Mouse (Mus musculus): ENCODE results near the gene Uckl1. TPM values are rescaled to one million over a fixed set of nuclear protein-coding genes. Genes with fewer than 3 reads are reported as not detected.

The Uckl1 gene
- polyA plus RNA-seq, 1 experiment from 2014 or later = 55.7 TPM

DNA sequence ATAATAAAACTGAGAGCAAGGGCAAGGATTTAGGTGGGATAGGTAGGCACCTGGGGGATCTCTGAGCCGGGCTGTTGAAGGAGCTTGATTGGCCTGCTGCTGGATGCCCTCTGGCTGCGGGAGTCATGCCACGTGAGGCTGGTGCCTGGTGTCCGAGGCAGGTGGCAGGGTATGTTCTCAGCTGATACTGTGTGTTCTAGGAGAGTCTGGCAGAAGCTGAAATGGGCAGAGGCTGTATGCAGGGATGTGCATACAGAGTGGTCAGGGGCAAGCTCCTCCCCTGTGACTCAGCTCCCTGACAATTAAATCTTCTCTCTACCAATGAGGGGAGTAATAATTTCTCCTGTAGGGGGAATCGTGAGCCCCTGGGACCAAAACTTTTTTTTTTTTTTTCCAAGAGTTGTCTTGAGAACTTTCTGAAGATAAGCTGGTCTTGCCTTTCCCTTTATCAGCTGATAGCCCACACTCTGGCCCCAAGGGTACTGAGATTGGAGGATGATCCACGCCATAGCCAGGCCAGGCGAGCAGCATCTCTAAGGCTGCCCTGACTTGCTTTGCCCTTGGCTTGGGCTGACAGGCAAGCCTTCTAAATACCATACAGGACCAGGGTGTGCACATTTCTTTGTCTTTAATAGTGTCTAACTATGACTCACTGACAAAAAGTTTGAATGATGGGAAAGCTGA, 12.8 kb upstream of the Uckl1 start:
- H3K9me3 ChIP-seq (replicated peaks) = no peaks in the 10 kb centered on the region
- H3K4me3 ChIP-seq (replicated peaks) = no peak overlapping the region
- WGBS = 61% methylated on average over 7 of the region's 7 CpGs
- H3K27me3 ChIP-seq = peaks cover 16% of the 10 kb centered on the region
- no peaks in the 10 kb centered on the region for H3K36me3 ChIP-seq
- ATAC-seq (ENCODE audit: insufficient number of reproducible peaks, low FRiP score, low TSS enrichment, low read depth) = no peak
- H3K4me1 ChIP-seq = peaks cover 28% of the 10 kb centered on the region
- no peak overlapping the region for H3K27ac ChIP-seq (replicated peaks)
- H3K4me2 ChIP-seq (replicated peaks) = no peak overlapping the region
- H3K9ac ChIP-seq = no peak overlapping the region

DNA sequence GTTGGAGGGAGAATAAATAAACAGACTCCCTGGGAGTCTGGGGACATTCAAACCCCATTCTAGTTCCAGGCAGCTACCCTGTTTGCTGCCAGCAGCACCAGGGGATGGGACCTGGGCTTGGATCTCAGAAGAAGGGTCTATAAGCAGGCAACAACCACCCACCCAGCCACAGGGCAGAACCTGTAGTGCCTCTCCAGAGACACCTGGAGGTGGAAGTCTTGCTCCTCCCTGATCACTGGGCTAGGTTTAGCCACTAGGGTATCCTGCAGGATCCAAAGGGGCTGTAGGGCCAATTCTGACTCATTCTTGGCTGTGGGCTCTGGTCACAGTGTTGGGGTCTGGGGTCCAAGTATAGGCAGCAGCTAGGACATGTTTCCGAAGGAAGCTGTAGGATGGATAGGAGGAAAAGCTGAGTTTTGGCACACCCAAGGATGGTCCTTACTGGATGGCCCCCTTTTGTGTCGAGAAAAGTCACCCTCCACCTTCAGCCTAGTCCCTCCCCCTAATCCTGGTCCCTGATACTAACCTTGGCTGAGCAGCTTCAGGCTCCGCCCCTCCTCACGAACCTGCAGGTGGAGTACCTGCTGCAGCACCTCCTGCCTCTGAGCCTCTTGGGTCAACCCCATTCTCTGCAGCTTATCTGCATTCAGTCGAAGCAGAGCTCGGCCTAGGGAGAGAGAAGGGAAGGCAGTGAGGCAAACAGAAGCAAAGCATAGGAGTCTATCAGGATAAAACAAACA, 11.7 kb upstream of the Uckl1 start:
- Histone ChIP-seq H3K4me2 (replicated peaks) (no peak overlapping the region), H3K9ac (no peak overlapping the region), H3K9me3 (replicated peaks) (no peaks in the 10 kb centered on the region), H3K27me3 (peaks cover 16% of the 10 kb centered on the region), H3K4me3 (replicated peaks) (no peak overlapping the region), H3K27ac (replicated peaks) (no peak overlapping the region), H3K36me3 (no peaks in the 10 kb centered on the region), H3K4me1 (peaks cover 24% of the 10 kb centered on the region)
- WGBS = 47% methylated on average over 6 of the region's 6 CpGs
- ATAC-seq (ENCODE audit: insufficient number of reproducible peaks, low FRiP score, low TSS enrichment, low read depth) = no peak

DNA sequence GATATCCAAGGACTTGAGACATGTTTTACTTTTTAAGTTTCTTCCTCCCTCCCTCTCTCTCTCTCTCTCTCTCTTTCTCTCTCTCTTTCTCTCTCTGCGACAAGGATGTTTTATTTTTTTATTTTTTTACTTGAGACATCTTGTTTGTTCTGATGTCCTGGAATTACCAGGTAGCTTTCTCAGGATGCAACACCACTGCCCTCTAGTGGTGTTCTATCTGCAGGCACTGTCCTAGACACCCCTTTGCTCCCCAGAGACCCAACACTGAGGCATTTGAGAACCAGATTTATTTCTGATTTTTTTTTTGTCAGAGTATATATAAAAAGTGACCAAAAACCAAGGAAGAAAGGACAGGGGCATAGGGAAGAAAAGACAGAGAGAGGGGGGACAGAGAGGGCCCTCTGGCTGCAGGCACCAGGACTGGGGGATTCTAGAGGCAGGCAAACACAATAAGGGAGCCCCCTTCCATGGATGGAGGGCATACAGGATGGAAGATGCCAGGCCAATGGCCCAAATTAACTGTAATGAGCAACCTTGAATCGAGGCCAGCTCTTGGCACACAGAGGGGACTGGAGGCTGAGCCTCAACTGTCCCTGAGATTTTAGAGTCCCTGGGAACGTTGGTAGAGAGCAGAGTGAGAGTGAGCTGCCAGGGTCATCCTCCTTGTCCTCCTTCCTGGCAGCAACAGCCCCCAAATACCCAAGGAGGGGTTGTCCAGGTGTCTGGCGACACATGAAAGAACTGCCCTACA, 10.4 kb upstream of the Uckl1 start:
- H3K4me1 ChIP-seq = peaks cover 25% of the 10 kb centered on the region
- no peak overlapping the region for H3K4me2 ChIP-seq (replicated peaks)
- no peaks in the 10 kb centered on the region for H3K9me3 ChIP-seq (replicated peaks)
- peaks cover 13% of the 10 kb centered on the region for H3K27me3 ChIP-seq
- H3K4me3 ChIP-seq (replicated peaks) = no peak overlapping the region
- H3K36me3 ChIP-seq = peaks cover 7% of the 10 kb centered on the region
- no peak overlapping the region for H3K27ac ChIP-seq (replicated peaks)
- 66% methylated on average over 4 of the region's 4 CpGs for WGBS
- H3K9ac ChIP-seq = no peak overlapping the region
- no peak for ATAC-seq (ENCODE audit: insufficient number of reproducible peaks, low FRiP score, low TSS enrichment, low read depth)

DNA sequence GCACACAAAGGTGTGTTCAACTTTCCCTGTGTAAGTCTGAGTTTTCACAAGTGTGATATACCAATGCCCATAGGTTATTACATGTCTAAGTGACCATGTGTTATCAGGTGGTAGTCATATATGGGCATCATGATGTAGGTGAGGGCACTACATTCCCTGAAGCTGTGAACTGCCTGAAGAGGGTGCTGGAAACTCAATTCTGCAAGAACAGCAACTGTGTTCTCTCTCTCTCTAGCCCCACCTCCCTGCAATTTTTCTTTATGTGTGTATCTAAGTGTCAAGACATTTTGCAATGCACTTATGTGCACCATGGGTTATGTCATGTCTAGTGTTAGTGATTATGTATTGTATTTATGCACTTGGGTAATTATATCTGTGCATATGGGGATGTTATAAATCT, 9.2 kb upstream of the Uckl1 start:
- H3K4me2 ChIP-seq (replicated peaks) = no peak overlapping the region
- H3K27me3 ChIP-seq = peaks cover 6% of the 10 kb centered on the region; the same call in 1 of the 2 replicates
- H3K27ac ChIP-seq (replicated peaks) = no peak overlapping the region
- peaks cover 23% of the 10 kb centered on the region for H3K4me1 ChIP-seq
- no peaks in the 10 kb centered on the region for H3K9me3 ChIP-seq (replicated peaks)
- ATAC-seq (ENCODE audit: insufficient number of reproducible peaks, low FRiP score, low TSS enrichment, low read depth) = no peak
- H3K36me3 ChIP-seq = peaks cover 18% of the 10 kb centered on the region
- H3K9ac ChIP-seq = no peak overlapping the region
- no peak overlapping the region for H3K4me3 ChIP-seq (replicated peaks)

DNA sequence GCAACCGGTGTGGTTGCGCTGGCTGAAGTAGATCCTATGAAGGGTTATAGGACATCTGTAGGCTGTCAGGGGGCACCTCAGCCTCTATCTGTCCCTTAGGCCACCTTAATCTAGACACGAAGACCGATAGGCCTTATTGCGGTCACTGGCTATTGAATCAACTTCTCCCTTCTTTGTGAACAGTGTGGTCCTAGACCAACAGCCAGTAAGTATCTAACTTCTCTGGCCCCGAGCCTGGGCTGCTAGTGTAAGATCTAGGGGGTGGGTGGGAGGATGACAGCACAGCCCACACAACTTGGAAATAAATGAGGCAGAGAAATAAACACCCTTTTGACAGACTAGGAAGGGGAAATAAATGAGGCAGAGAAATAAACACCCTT, 8.3 kb upstream of the Uckl1 start:
- Histone ChIP-seq H3K27ac (replicated peaks) (peak overlapping the region; percentile 89), H3K4me3 (replicated peaks) (peak overlapping the region; percentile 99), H3K27me3 (no peaks in the 10 kb centered on the region), H3K9ac (peak overlapping the region; percentile 94), H3K4me2 (replicated peaks) (peak overlapping the region; percentile 80), H3K4me1 (peaks cover 16% of the 10 kb centered on the region), H3K36me3 (peaks cover 27% of the 10 kb centered on the region), H3K9me3 (replicated peaks) (no peaks in the 10 kb centered on the region)
- 3% methylated on average over 6 of the region's 6 CpGs for WGBS
- peak; percentile 16; the same call in 1 of the 2 replicates for ATAC-seq (ENCODE audit: insufficient number of reproducible peaks, low FRiP score, low TSS enrichment, low read depth)

DNA sequence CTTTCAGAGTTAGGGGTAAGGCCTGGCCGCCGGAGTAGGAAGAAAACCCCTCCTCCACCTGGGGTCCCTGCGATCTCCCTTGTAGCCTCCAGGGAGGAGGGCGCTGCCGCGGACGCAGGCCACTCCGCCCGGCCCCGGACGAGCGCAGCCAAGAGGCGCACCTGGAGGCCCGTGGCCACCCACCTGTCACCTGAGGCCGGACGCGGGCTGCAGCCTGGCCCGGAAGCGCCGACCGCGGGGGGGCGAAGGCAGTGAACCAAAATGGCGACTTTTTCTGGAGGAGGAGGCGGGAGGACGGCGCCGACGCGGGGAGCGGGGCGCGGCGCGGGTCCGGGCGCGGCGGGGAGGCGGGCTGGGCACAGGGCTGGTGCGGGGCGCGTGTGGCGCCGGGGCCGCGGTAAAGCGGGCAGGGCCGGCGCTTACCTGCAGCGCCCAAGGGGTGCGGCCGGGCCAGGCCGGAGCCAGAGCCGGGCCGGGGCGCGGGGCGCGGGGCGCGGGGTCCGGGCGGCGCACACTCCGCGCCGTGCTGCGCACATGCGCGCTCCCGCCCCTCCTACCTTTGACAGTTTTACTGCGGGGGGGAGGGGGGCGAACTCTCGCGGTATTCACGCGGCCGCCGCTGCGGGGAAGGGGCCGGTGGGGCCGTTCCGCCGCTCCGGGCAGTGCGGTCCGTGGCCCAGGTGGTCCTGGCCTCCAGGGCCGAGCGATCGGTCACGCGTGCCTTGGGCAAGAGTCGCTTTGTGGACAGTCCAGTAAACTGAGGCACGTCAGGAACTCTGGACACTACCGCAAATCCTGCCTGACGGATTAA, 7.7 kb upstream of the Uckl1 start, which contains the start of gene Zfp512b:
Zfp512b (minus strand) TSS at position 573 of the 811 bp plus-strand sequence.
- no peaks in the 10 kb centered on the region for H3K9me3 ChIP-seq (replicated peaks)
- peaks cover 32% of the 10 kb centered on the region for H3K36me3 ChIP-seq
- peak within 1 kb of the TSS; percentile 89 for H3K27ac ChIP-seq (replicated peaks)
- ATAC-seq (ENCODE audit: insufficient number of reproducible peaks, low FRiP score, low TSS enrichment, low read depth) = peak; percentile 84
- WGBS = 3% methylated on average over 84 of the region's 97 CpGs
- H3K4me3 ChIP-seq (replicated peaks) = peak within 1 kb of the TSS; percentile 99
- H3K9ac ChIP-seq = peak within 1 kb of the TSS; percentile 94
- no peaks in the 10 kb centered on the region for H3K27me3 ChIP-seq
- peak within 1 kb of the TSS; percentile 80 for H3K4me2 ChIP-seq (replicated peaks)
- H3K4me1 ChIP-seq = peaks cover 16% of the 10 kb centered on the region

DNA sequence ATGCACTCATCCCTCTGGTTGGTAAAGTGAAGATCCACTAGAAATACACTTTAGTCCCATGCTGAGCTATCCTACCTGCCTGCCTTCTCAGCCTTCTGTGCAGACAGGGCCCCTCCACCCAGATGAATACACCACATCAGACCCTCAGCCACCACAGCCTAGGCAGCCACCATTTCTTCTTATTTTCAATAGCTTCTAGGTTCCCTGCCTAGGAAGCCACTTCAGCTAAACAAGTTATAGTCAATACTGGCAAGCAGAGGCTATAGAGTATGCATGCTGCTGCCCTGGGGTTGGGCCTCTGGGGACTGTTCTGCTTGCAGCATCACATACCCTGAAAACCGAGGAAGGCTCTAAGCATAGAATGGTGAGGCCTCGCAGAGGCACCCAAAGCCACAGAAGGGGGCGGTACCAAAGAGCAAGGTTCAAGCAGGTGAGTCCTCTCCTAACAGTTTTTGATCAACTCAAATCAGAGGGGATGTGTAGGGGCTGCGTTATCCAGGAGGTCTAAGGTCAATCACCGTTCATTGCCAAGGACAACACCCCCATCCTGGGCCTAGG, 6.9 kb upstream of the Uckl1 start, which contains the start of gene Prpf6:
Prpf6 (plus strand) TSS at position 341 of the 558 bp plus-strand sequence.
- H3K27ac ChIP-seq (replicated peaks) = peak within 1 kb of the TSS; percentile 89
- peaks cover 40% of the 10 kb centered on the region for H3K36me3 ChIP-seq
- H3K9ac ChIP-seq = peak within 1 kb of the TSS; percentile 94
- ATAC-seq (ENCODE audit: insufficient number of reproducible peaks, low FRiP score, low TSS enrichment, low read depth) = no peak; the same call in 1 of the 2 replicates
- 7% methylated on average over 5 of the region's 5 CpGs for WGBS
- H3K4me3 ChIP-seq (replicated peaks) = peak within 1 kb of the TSS; percentile 99
- H3K9me3 ChIP-seq (replicated peaks) = no peaks in the 10 kb centered on the region
- H3K27me3 ChIP-seq = no peaks in the 10 kb centered on the region
- H3K4me2 ChIP-seq (replicated peaks) = peak within 1 kb of the TSS; percentile 80
- peaks cover 16% of the 10 kb centered on the region for H3K4me1 ChIP-seq

DNA sequence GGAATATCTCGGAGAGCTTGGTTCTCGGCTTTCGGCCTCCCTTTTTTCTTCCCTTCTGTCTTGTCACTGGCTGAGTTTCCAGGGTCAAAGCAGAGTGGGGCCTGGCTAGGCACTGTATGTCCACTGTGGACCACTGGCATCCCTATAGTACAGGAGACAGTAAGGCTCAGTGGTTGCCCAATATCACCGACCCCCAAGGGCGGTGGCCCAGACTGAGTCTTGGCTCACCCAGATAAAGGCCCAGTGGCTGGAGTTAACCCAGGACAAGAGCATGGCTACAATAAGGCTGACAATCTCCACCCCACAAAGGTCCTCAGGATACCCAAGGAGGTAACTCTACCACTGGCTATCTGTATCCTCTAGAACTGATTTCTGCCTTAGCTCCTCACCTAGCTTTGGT, 5.8 kb upstream of the Uckl1 start:
- 92% methylated on average over 5 of the region's 5 CpGs for WGBS
- Histone ChIP-seq H3K36me3 (peaks cover 51% of the 10 kb centered on the region), H3K4me3 (replicated peaks) (no peak overlapping the region; the same call in 1 of the 2 replicates), H3K4me2 (replicated peaks) (0 out of 2 replicates have a peak overlapping the region, but pooled peaks have one; percentile 80), H3K9me3 (replicated peaks) (no peaks in the 10 kb centered on the region), H3K27me3 (no peaks in the 10 kb centered on the region), H3K27ac (replicated peaks) (no peak overlapping the region), H3K4me1 (peaks cover 16% of the 10 kb centered on the region), H3K9ac (no peak overlapping the region)
- no peak for ATAC-seq (ENCODE audit: insufficient number of reproducible peaks, low FRiP score, low TSS enrichment, low read depth)

DNA sequence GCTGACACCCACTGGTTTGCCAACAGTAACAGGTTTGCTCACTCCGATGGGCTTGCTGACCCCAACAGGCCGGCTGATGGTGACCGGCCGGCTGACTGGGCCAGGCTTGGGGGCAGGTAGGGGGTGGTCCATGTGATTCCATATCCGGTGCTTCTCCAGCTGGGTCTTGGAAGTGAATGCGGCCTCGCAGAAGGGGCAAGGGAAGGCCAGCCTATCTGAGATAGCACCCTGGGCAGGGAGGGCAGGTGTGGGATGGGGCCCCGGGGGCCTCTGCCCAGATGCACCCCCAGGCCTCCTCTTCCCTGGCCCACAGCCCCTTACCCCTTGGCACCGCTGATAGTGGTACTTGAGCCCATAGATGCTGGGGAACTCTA, 5.0 kb upstream of the Uckl1 start:
- no peak overlapping the region for H3K27ac ChIP-seq (replicated peaks)
- no peaks in the 10 kb centered on the region for H3K9me3 ChIP-seq (replicated peaks)
- no peak for ATAC-seq (ENCODE audit: insufficient number of reproducible peaks, low FRiP score, low TSS enrichment, low read depth)
- no peak overlapping the region for H3K4me3 ChIP-seq (replicated peaks)
- peaks cover 16% of the 10 kb centered on the region for H3K4me1 ChIP-seq
- H3K9ac ChIP-seq = no peak overlapping the region
- H3K4me2 ChIP-seq (replicated peaks) = no peak overlapping the region
- WGBS = 94% methylated on average over 9 of the region's 9 CpGs
- peaks cover 59% of the 10 kb centered on the region for H3K36me3 ChIP-seq
- H3K27me3 ChIP-seq = no peaks in the 10 kb centered on the region

DNA sequence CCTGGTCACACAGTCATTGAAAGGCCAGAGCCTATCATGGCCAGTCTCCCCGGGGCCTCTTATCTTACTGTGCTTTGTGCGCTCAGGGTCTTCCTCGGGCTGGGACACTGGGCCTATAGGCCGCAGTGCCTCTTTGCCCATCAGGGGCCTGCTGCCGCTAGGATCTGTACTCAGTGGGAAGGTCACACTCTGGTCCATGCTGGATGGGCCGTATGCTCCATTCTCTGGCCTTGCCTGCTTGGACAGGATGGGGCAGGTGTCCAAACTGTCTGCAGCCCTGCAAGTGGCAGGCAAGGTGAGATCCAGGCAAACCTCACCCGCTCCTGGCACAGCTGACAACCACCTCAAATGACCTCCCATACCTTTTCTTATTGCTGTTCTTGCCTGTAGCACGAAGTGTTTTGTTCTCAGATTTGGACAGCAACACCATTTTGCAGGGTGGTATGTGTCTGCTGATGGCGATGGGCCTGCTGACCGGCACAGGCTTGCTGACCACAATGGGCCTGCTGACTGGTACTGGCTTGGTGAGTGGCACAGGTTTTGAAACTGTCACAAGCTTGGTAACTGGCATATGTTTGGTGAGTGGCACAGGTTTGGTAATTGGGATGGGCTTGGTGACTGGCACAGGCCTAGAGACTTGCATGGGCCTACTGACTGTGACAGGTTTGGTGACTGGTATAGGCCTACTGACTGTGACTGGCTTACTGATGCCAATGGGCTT, 4.5 kb upstream of the Uckl1 start:
- ATAC-seq (ENCODE audit: insufficient number of reproducible peaks, low FRiP score, low TSS enrichment, low read depth) = no peak
- Histone ChIP-seq H3K27me3 (no peaks in the 10 kb centered on the region), H3K4me3 (replicated peaks) (no peak overlapping the region), H3K4me1 (peaks cover 16% of the 10 kb centered on the region), H3K27ac (replicated peaks) (no peak overlapping the region), H3K36me3 (peaks cover 64% of the 10 kb centered on the region), H3K4me2 (replicated peaks) (no peak overlapping the region), H3K9me3 (replicated peaks) (no peaks in the 10 kb centered on the region), H3K9ac (no peak overlapping the region)
- 95% methylated on average over 10 of the region's 10 CpGs for WGBS

Data from embryonic facial prominence, embryonic 15.5 days (tissue).